Mouse (Mus musculus) bone marrow macrophage, adult 2 months (primary cell): ENCODE data around the gene Rftn1.

Experiments used
- CTCF ChIP-seq: IDR thresholded peaks from 2 replicates; pipeline ENCODE4 v1.5.1; 2012; ENCODE audit warnings: low read depth, mild to moderate bottlenecking, low read length, moderate library complexity
- POLR2A ChIP-seq: IDR thresholded peaks from 2 replicates; pipeline ENCODE4 v1.6.1; 2012; ENCODE audit warnings: mild to moderate bottlenecking, low read depth, low read length, borderline replicate concordance

DNA sequence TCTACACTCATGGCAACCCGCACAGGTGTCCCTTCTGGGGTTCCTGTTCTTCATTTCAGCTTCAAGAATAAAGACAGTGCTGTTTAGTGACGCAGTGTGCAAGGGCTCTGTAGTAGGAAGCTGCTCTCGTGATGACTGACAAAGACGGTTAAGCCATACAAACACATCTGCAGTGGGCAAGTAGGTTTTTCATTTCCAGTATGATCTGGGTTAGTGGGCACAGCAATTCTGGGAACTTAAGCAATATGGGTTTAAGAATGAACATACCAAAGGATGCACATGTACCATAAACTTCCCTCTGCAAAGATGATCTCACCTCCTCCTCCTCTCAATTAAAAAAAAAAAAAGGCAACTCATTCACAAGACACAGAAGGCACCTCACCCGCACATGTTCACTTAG is 92.6 kb downstream of the Rftn1 start:
- no peak for TF ChIP-seq CTCF
- TF ChIP-seq POLR2A, result no peak
